Mouse (Mus musculus) cortical plate, adult 2 months (tissue): ENCODE data around the gene Arl16.

Experiments
- CTCF ChIP-seq: fragments of 200-500 bp; IDR thresholded peaks from 2 replicates; pipeline ENCODE4 v1.5.1; 2011; ENCODE audit warnings: mild to moderate bottlenecking, control low read depth, low read length; ENCODE audit not compliant: insufficient read depth; ENCODE audit errors: extremely low read depth
- POLR2A ChIP-seq: fragments of 200-500 bp; IDR thresholded peaks from 2 replicates; pipeline ENCODE4 v1.6.1; 2011; ENCODE audit warnings: mild to moderate bottlenecking, low read length, control low read depth; ENCODE audit not compliant: insufficient read depth; ENCODE audit errors: extremely low read depth

DNA sequence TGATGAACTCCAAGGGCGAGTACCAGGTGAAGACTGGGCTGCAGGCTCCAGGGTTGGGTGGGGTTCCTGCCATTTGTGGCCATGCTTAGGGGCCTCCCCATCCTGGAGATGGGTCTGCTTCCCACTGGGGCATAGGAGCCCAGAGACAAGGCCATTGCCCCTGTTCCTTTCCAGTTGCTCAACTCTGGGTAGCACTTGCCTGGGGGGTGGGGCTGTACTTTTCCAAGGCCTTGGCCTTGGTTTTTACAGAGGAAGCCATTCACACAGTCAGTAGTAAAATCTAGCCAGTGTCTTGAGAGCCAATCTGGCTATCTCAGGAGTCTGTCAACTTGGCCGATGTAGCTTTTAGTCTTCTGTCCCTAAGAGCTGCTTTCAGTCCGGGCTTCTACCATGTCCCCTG, 30.0 kb upstream of the Arl16 start:
- no peak for TF ChIP-seq CTCF
- TF ChIP-seq POLR2A = no peak
